15 mouse cellular contexts compared by ENCODE assay signal in genomic region chr1:144030499-144030898, GRCm38 (mm10). TPM values are rescaled to one million over a fixed set of nuclear protein-coding genes. Genes with fewer than 3 reads are reported as not detected.
DNase-seq lines count a peak whose midpoint lies in the region; ATAC-seq and TF ChIP-seq lines count a peak whose summit lies in the region.
"Had no signal": no experiment of that assay in that cellular context is flagged by ENCODE, and none has a peak within 500 bp of the region (broad histone marks: within the 10 kb centered on the region; RNA-seq: fewer than 3 reads in every experiment).

No protein-coding gene starts in this region.

- no peak for TF ChIP-seq POLR2A in kidney, adult 2 months (IDR thresholded peaks at IDR 0.05; ENCODE audit: low read depth, low read length)

- WGBS in heart, embryonic 10.5 days, result 79% methylated on average over 6 of the region's 6 CpGs
- WGBS in forebrain, embryonic 10.5 days, result 59% methylated on average over 6 of the region's 6 CpGs
- 45% methylated on average over 6 of the region's 6 CpGs for WGBS in kidney, adult 2 months
- 75% methylated on average over 6 of the region's 6 CpGs for WGBS in midbrain, embryonic 12.5 days

- H3K9me3 ChIP-seq in heart, embryonic 10.5 days, result no peaks in the 10 kb centered on the region
- no peaks in the 10 kb centered on the region for H3K9me3 ChIP-seq in forebrain, embryonic 10.5 days
- no peaks in the 10 kb centered on the region for H3K9me3 ChIP-seq in midbrain, embryonic 12.5 days
- H3K9me3 ChIP-seq: G1E; intestine, embryonic 15.5 days; liver, embryonic 13.5 days had no signal

- H3K9ac ChIP-seq in midbrain, embryonic 12.5 days (replicated peaks), result no peak overlapping the region
- H3K9ac ChIP-seq: intestine, embryonic 15.5 days; liver, embryonic 13.5 days had no signal

- no peaks in the 10 kb centered on the region for H3K4me1 ChIP-seq in heart, embryonic 10.5 days
- H3K4me1 ChIP-seq in forebrain, embryonic 10.5 days, result no peaks in the 10 kb centered on the region
- no peaks in the 10 kb centered on the region for H3K4me1 ChIP-seq in kidney, adult 2 months (ENCODE audit: control insufficient read depth, insufficient read depth, low read length)
- 0 out of 2 replicates have a peak, but pooled peaks cover 2% of the 10 kb centered on the region for H3K4me1 ChIP-seq in midbrain, embryonic 12.5 days
- H3K4me1 ChIP-seq: intestine, embryonic 15.5 days; liver, embryonic 13.5 days had no signal

- no peaks in the 10 kb centered on the region for H3K36me3 ChIP-seq in heart, embryonic 10.5 days
- no peaks in the 10 kb centered on the region for H3K36me3 ChIP-seq in forebrain, embryonic 10.5 days (replicated peaks)
- H3K36me3 ChIP-seq in kidney, adult 2 months (ENCODE audit: control insufficient read depth, insufficient read depth, low read length), result no peaks in the 10 kb centered on the region
- H3K36me3 ChIP-seq in midbrain, embryonic 12.5 days, result no peaks in the 10 kb centered on the region
- H3K36me3 ChIP-seq: G1E; intestine, embryonic 15.5 days; liver, embryonic 13.5 days had no signal

- peak; percentile 26 to 35 for DNase-seq in heart, postnatal 10 days
- no peak for DNase-seq in heart, embryonic 10.5 days (ENCODE audit: low spot score)
- DNase-seq in forebrain, embryonic 10.5 days (ENCODE audit: extremely low spot score, low spot score), result no peak
- peak; percentile 65 for DNase-seq in kidney, adult 2 months
- no peak for DNase-seq in layer of hippocampus, adult 18-20 months (ENCODE audit: low spot score in 2 of 2)
- DNase-seq in ovary, postnatal 10 days (ENCODE audit: low spot score), result no peak
- DNase-seq in left cerebral cortex, postnatal 36 days (ENCODE audit: low spot score in 2 of 2), result no peak
- DNase-seq: B cell, adult 2 months; cerebellum, postnatal 25 days; liver, embryonic 13.5 days; thymus, postnatal 4 days had no signal

- H3K27me3 ChIP-seq in heart, embryonic 10.5 days (ENCODE audit: insufficient read depth, poor library complexity, severe bottlenecking), result no peaks in the 10 kb centered on the region
- no peaks in the 10 kb centered on the region for H3K27me3 ChIP-seq in forebrain, embryonic 10.5 days (ENCODE audit: poor library complexity, severe bottlenecking)
- no peaks in the 10 kb centered on the region for H3K27me3 ChIP-seq in kidney, adult 2 months (replicated peaks; ENCODE audit: control insufficient read depth, insufficient read depth, low read length)
- H3K27me3 ChIP-seq in midbrain, embryonic 12.5 days, result no peaks in the 10 kb centered on the region
- H3K27me3 ChIP-seq: intestine, embryonic 15.5 days; liver, embryonic 13.5 days had no signal

- no peak overlapping the region for H3K4me3 ChIP-seq in heart, embryonic 10.5 days
- H3K4me3 ChIP-seq in forebrain, embryonic 10.5 days, result no peak overlapping the region
- no peak overlapping the region for H3K4me3 ChIP-seq in kidney, adult 2 months (ENCODE audit: insufficient read depth, low read depth, low read length)
- H3K4me3 ChIP-seq in midbrain, embryonic 12.5 days, result no peak overlapping the region
- H3K4me3 ChIP-seq: erythroblast, embryonic 14.5 days; intestine, embryonic 15.5 days; liver, embryonic 13.5 days had no signal

- no peak overlapping the region for H3K27ac ChIP-seq in heart, embryonic 10.5 days
- 0 out of 2 replicates have a peak overlapping the region, but pooled peaks have one; percentile 25 for H3K27ac ChIP-seq in forebrain, embryonic 10.5 days
- H3K27ac ChIP-seq in kidney, adult 2 months (ENCODE audit: insufficient read depth, low read depth, low read length), result no peak overlapping the region
- no peak overlapping the region for H3K27ac ChIP-seq in midbrain, embryonic 12.5 days (replicated peaks)
- H3K27ac ChIP-seq: intestine, embryonic 15.5 days; liver, embryonic 13.5 days had no signal

- no peak for TF ChIP-seq CTCF in kidney, adult 2 months (conservative IDR thresholded peaks at IDR 0.05; ENCODE audit: insufficient read depth, insufficient read length, low read depth, low read length)

- ATAC-seq in midbrain, embryonic 12.5 days (ENCODE audit: low FRiP score, low read depth), result 0 out of 2 replicates have a peak, but pooled peaks have one; percentile 71
- ATAC-seq: intestine, embryonic 15.5 days had no signal

- intact Hi-C loops in heart, postnatal 10 days (cut with DNase I), result no loop called here
- intact Hi-C loops in left cerebral cortex, postnatal 36 days (cut with DNase I), result no loop called here

- H3K4me2 ChIP-seq in midbrain, embryonic 12.5 days (replicated peaks), result no peak overlapping the region
- H3K4me2 ChIP-seq: intestine, embryonic 15.5 days; liver, embryonic 13.5 days had no signal

RNA-seq across cellular contexts. Expression of gene Rgs2, which starts 26.5 kb away (rescaled TPM):
- 10 to 100 TPM; 69.1 to 70.8 TPM for total RNA-seq in heart, postnatal 10 days (2021)
- 14.8 and 23.8 TPM in 2 replicates for polyA plus RNA-seq in heart, embryonic 10.5 days (2016; fragmentation: Nextera tagmentation; extraction: Ambion mirVana)
- polyA plus RNA-seq in forebrain, embryonic 10.5 days (2016; fragmentation: Nextera tagmentation; extraction: Ambion mirVana), result 30.9 and 34.2 TPM in 2 replicates
- polyA plus RNA-seq in kidney, adult 2 months (2012; rRNA removed), result 3.8 and 5.3 TPM in 2 replicates
- 108 and 111 TPM in 2 replicates for polyA plus RNA-seq in midbrain, embryonic 12.5 days (2016; fragmentation: Nextera tagmentation; extraction: Ambion mirVana)
- 10 to 100 TPM; 44.3 to 45.6 TPM for total RNA-seq in layer of hippocampus, adult 18-20 months (2021)
- total RNA-seq in left cerebral cortex, postnatal 36 days (2021), result 10 to 100 TPM; 58.5 to 64.2 TPM

Comparison
In these comparisons a context has a peak if more than half of its experiments do, and no peak if none do; other contexts are left out.
1. DNase-seq: peak in heart, postnatal 10 days (2 of 2) and kidney, adult 2 months (single experiment); none in heart, embryonic 10.5 days (single experiment), forebrain, embryonic 10.5 days (single experiment), layer of hippocampus, adult 18-20 months (0 of 2), ovary, postnatal 10 days (single experiment) and left cerebral cortex, postnatal 36 days (0 of 2).